Mouse (Mus musculus) midbrain, embryonic 14.5 days (tissue): ENCODE measurements around the gene Tor1aip1. TPM values are rescaled to one million over a fixed set of nuclear protein-coding genes. Genes with fewer than 3 reads are reported as not detected.

ENCODE experiments used
- ATAC-seq: fragments of 200-750 bp; cut with Nextera tagmentation; 2 replicates; pipeline ENCODE4 v1.8.0; 2017; ENCODE audit warnings: moderate number of reproducible peaks, moderate library complexity; ENCODE audit not compliant: low FRiP score, low TSS enrichment
- DNase-seq: peaks from one replicate; pipeline ENCODE4 v3.0.0-alpha.2; 2015
- H3K27ac ChIP-seq: fragments of 300-500 bp; sonication (generic); replicated peaks from 2 replicates; pipeline ENCODE4 v1.5.1; 2014; ENCODE audit warnings: mild to moderate bottlenecking, low read depth, low read length, moderate library complexity
- H3K27me3 ChIP-seq: fragments of 300-500 bp; sonication (generic); 2 replicates; pipeline ENCODE4 v1.6.1; 2014; ENCODE audit warnings: low read length, control low read depth, mixed read lengths; ENCODE audit not compliant: control insufficient read depth, insufficient read depth
- H3K36me3 ChIP-seq: fragments of 300-500 bp; sonication (generic); 2 replicates; pipeline ENCODE4 v1.6.1; 2014; ENCODE audit warnings: low read length, control low read depth; ENCODE audit not compliant: control insufficient read depth, insufficient read depth
- H3K4me1 ChIP-seq: fragments of 300-500 bp; sonication (generic); 2 replicates; pipeline ENCODE4 v1.6.1; 2014; ENCODE audit warnings: mild to moderate bottlenecking, antibody characterized with exemption, low read length, control low read depth; ENCODE audit not compliant: control insufficient read depth, insufficient read depth
- H3K4me2 ChIP-seq: fragments of 300-500 bp; sonication (generic); 2 replicates; pipeline ENCODE4 v1.6.1; 2014; ENCODE audit warnings: mild to moderate bottlenecking, low read length, moderate library complexity
- H3K4me3 ChIP-seq: fragments of 300-500 bp; sonication (generic); replicated peaks from 2 replicates; pipeline ENCODE4 v1.5.1; 2014; ENCODE audit warnings: low read depth, low read length
- H3K9ac ChIP-seq: fragments of 300-500 bp; sonication (generic); replicated peaks from 2 replicates; pipeline ENCODE4 v1.6.1; 2014; ENCODE audit warnings: mild to moderate bottlenecking, low read length, moderate library complexity
- H3K9me3 ChIP-seq: fragments of 300-500 bp; sonication (generic); 2 replicates; pipeline ENCODE4 v1.6.1; 2016; ENCODE audit warnings: low read length, control low read depth, mixed read lengths; ENCODE audit not compliant: control insufficient read depth
- WGBS: fragments of 180-500 bp; shearing (Covaris S2); extraction: QIAGEN DNeasy Blood & Tissue Kit; methylation state at CpG from one replicate; pipeline ENCODE4 v1.1.7; 2014; 5-methylcytosine and 5-hydroxymethylcytosine counted together
- polyA plus RNA-seq: library from polyadenylated mRNA; unstranded; fragments of >200 nt; fragmentation: Nextera tagmentation; extraction: Ambion mirVana; gene quantifications from 2 replicates; pipeline ENCODE4 v1.2.1, GENCODE M21; 2014

The Tor1aip1 gene
- polyA plus RNA-seq, 1 experiment from 2014 or later = 21.5 TPM

DNA sequence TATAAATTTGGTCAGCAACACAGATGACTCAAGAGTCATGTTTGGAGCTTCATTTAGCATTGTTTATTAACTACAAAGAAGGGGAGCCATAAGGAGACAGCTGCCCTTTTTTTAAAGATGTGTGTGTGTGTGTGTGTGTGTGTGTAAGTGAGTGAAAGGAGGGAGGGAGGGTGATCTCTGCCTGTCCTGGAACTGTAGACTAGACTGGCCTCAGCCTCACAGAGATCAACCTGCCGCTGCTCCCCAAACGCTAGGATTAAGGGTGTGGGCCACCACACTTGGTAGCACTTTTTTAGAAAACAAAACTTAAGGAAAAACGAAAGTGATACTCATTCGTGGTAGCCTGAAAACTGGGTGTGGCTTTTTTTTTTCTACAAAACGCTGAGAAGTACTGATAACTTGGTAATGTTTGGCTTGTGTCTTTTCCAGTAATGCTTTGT is 884 bp upstream of the Tor1aip1 start:
- Histone ChIP-seq H3K4me1 (peaks cover 16% of the 10 kb centered on the region), H3K27ac (no peak overlapping the region), H3K4me2 (no peak overlapping the region), H3K36me3 (peaks cover 15% of the 10 kb centered on the region), H3K9ac (no peak overlapping the region; the same call in 1 of the 2 replicates), H3K4me3 (no peak overlapping the region), H3K9me3 (no peaks in the 10 kb centered on the region), H3K27me3 (no peaks in the 10 kb centered on the region)
- ATAC-seq (no peak), DNase-seq (no peak)
- 66% methylated on average over 5 of the region's 5 CpGs for WGBS

DNA sequence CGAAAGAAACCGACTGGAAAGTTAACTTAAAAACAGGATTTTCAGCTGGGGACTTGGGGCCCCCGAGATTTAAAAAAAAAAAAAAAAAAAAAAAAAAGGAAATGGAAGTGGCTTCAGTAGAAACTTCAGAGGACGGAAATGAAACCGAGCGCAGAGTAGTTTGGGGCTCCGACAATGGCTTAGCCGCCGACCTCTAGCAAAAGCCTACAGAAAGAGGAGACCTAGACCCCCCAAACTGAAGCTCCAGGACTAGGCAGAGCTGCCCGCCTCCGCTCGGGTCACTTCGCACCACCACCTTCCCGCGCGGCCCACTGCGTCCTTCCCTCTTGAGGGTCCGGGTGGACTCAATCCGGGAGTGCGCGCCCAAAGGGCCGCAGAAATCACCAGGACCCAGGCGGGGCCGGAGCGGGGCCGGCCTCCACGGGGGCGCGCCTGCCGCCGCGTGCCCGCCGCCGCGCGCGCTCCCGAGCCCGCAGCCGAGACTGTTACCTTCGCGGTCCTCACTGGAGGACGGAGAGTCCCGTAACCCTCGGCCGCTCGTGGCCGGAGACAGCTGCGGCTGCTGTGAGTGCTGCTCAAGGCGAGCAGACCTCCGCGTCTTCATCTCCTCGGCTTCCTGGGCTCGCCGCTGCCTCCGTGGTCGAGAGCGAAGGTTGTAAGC is 881 bp downstream of the Tor1aip1 start, which contains the start of gene Tor1aip2:
Tor1aip2 (plus strand) TSS at position 135 of the 661 bp plus-strand sequence.
- Histone ChIP-seq H3K27ac (peak within 1 kb of the TSS; percentile 98), H3K9me3 (no peaks in the 10 kb centered on the region), H3K4me3 (peak within 1 kb of the TSS; percentile 81), H3K9ac (peak within 1 kb of the TSS; percentile 92), H3K4me2 (peak within 1 kb of the TSS; percentile 79), H3K27me3 (no peaks in the 10 kb centered on the region), H3K4me1 (peaks cover 7% of the 10 kb centered on the region), H3K36me3 (peaks cover 31% of the 10 kb centered on the region)
- whole genome bisulfite sequencing = under 1% methylated on average over 59 of the region's 59 CpGs
- ATAC-seq (peak; percentile 76), DNase-seq (peak; percentile 86)

DNA sequence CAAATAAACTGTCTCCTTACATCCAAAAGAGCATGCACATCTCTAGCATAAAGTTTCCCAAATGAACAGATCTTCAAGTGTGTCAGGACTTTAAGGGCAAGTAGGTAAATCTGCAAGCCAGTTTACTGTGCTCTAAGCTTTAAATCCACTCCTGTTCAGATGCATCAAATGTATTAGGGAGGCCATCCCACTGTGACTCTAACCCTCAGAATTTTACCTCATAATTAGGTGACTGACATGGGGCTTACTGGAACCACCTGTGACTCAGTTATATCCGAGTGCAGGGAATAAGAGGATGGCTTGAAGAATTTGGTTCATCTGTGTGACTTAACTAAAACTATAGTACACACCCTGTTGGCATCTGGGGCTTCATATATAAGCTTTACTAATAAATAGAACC is 1.6 kb downstream of the Tor1aip1 start:
- H3K4me1 ChIP-seq = peaks cover 7% of the 10 kb centered on the region
- H3K27ac ChIP-seq = no peak overlapping the region
- H3K27me3 ChIP-seq = no peaks in the 10 kb centered on the region
- 31% methylated on average over 1 of the region's 1 CpGs for WGBS
- H3K9ac ChIP-seq = peak overlapping the region; percentile 92; the same call in 1 of the 2 replicates
- peaks cover 39% of the 10 kb centered on the region for H3K36me3 ChIP-seq
- H3K4me3 ChIP-seq = peak overlapping the region; percentile 81
- no peaks in the 10 kb centered on the region for H3K9me3 ChIP-seq
- DNase-seq = no peak
- H3K4me2 ChIP-seq = peak overlapping the region; percentile 79
- ATAC-seq = no peak

DNA sequence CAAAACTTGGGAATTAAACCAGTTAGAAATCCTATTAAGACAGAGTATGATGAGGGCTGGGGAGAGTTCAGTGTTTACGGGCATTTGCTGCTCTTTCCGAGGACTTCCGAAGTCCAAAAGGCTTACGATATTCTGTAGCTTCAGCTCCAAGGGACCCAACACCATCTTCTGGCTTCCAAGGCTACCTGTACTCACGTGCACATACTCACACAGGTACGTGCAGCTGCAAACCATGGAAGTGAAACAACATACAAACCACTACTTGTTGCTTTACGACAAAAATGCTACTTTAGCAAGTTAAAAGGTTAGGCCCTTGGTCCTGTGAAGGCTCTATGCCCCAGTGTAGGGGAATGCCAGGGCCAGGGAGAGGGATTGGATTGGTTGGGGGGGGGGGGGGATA is 2.4 kb downstream of the Tor1aip1 start:
- ATAC-seq = no peak

DNA sequence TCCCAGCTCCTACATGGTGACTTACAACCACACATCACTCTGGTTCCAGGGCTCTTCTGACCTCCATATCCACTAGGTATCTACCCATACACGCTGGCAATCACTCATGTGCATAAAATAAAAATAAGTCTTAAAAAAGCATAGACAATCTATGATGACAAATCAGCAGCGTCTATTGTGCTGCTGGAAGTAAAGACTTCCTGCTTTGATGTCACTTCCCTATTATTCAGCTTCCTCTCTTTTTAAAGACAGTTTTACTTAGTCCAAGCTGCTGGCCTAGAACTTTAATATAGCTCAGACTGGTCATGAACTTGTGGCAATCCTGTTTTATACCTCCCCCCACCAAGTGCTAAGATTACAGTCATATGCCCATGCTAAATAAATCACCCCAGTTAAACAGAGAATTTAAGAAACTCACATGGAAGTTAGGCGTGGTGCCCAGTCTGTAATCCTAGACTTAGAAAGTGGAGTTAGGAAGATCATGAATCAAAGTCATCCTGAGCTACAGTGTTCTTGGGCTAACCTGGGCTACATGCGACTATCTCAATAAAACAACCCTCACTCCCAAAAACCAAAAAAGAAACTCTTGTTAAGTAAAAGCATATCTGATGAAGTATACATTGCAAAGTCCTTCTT is 7.8 kb downstream of the Tor1aip1 start:
- no peaks in the 10 kb centered on the region for H3K27me3 ChIP-seq
- ATAC-seq (no peak), DNase-seq (no peak)
- H3K4me1 ChIP-seq = no peaks in the 10 kb centered on the region
- H3K4me2 ChIP-seq = no peak overlapping the region
- no peaks in the 10 kb centered on the region for H3K9me3 ChIP-seq
- 93% methylated on average over 4 of the region's 4 CpGs for WGBS
- H3K9ac ChIP-seq = no peak overlapping the region
- peaks cover 62% of the 10 kb centered on the region for H3K36me3 ChIP-seq
- H3K4me3 ChIP-seq = no peak overlapping the region
- H3K27ac ChIP-seq = no peak overlapping the region

More for the DNA sequence above, 2.4 kb downstream of the Tor1aip1 start:
- no peak overlapping the region for H3K9ac ChIP-seq
- peaks cover 46% of the 10 kb centered on the region for H3K36me3 ChIP-seq
- no peaks in the 10 kb centered on the region for H3K9me3 ChIP-seq
- H3K4me3 ChIP-seq = no peak overlapping the region
- no peak overlapping the region for H3K27ac ChIP-seq
- no peaks in the 10 kb centered on the region for H3K27me3 ChIP-seq
- DNase-seq = no peak
- WGBS = 96% methylated on average over 7 of the region's 7 CpGs
- no peak overlapping the region for H3K4me2 ChIP-seq
- H3K4me1 ChIP-seq = peaks cover 7% of the 10 kb centered on the region

DNA sequence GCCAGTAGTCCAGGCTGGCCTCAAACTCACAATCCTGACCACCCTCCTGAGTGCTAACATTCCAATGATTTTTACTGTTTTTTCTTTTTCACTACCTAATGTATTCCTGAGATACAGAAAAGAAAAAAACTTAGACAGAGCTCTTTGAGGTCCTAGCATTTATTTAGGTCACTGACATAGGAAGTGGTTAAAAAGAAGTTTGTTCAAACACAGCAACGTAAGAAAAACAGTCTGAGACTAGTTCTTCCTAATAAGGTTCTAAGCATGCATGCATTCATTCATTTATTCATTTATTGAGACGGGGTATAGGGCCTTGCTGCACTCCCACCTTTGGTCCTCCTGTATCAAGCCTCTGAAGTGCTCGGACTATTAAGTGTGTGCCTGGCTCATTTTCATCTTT is 8.4 kb downstream of the Tor1aip1 start:
- peaks cover 57% of the 10 kb centered on the region for H3K36me3 ChIP-seq
- no peak overlapping the region for H3K4me2 ChIP-seq
- H3K9me3 ChIP-seq = no peaks in the 10 kb centered on the region
- no peaks in the 10 kb centered on the region for H3K27me3 ChIP-seq
- no peaks in the 10 kb centered on the region for H3K4me1 ChIP-seq
- 93% methylated on average over 3 of the region's 3 CpGs for WGBS
- H3K9ac ChIP-seq = no peak overlapping the region
- DNase-seq (no peak), ATAC-seq (no peak)
- no peak overlapping the region for H3K27ac ChIP-seq
- H3K4me3 ChIP-seq = no peak overlapping the region

DNA sequence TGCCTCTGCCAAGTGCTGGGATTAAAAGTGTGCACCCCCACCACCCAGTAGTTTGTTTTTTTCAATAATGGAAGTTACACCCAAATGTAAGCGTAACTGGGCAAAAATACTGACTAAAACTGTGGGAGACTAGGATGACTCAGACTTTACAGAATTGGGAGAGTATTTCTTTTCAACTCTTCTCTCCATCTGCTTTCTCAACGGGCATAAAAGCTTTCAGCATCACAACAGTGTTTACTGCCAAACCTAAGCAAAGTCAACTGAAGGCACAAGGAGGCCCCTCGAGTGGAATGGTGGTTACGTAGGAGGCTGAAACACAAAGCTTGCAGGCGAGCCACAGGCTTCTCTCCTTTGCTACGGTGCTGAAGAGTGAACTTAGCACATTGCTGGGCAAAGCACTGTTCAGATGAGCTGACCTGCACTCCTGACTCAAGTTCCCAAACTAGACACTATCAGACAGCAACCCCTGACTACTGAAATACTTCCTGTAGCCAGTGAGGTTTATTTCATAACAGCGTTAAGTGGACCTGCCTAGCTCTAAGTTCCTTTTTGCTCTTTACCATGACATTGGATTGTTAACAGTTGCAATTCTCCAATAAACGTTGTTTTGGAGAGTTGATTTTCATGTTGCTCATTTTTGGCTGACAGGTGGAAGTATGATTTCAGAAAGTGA is 11.3 kb downstream of the Tor1aip1 start:
- 91% methylated on average over 8 of the region's 8 CpGs for WGBS
- DNase-seq (no peak), ATAC-seq (no peak)

DNA sequence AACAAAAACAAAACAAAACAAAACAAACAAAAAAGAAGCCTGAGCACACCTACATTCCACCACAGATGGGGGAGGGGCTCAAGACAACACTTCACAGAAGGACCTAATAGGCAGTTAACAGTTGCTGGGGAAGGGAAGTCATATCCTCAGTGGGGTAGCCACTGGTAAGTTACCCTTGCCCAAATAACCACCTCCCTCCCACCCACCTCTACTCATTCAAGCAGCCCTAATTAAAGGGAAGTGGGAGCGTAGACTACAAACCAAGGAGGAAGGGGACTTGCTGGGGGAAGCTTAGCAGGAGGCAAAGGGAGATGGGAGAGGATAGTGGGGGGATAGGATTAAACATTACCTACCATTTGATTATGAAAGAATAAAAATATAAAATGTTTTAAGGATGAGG is 15.9 kb downstream of the Tor1aip1 start:
- Histone ChIP-seq H3K27me3 (no peaks in the 10 kb centered on the region), H3K36me3 (peaks cover 47% of the 10 kb centered on the region), H3K4me3 (no peak overlapping the region), H3K27ac (no peak overlapping the region), H3K9ac (no peak overlapping the region), H3K9me3 (no peaks in the 10 kb centered on the region), H3K4me1 (no peaks in the 10 kb centered on the region), H3K4me2 (no peak overlapping the region)
- WGBS = 100% methylated on average over 1 of the region's 1 CpGs
- no peak for DNase-seq
- ATAC-seq = no peak

More for the DNA sequence above, 11.3 kb downstream of the Tor1aip1 start:
- Histone ChIP-seq H3K9me3 (no peaks in the 10 kb centered on the region), H3K9ac (no peak overlapping the region), H3K4me2 (no peak overlapping the region), H3K27ac (no peak overlapping the region), H3K36me3 (peaks cover 42% of the 10 kb centered on the region), H3K4me1 (no peaks in the 10 kb centered on the region), H3K27me3 (no peaks in the 10 kb centered on the region), H3K4me3 (no peak overlapping the region)
